Mouse (Mus musculus) embryonic facial prominence, embryonic 11.5 days (tissue): ENCODE data around the gene Zfhx2. TPM values are rescaled to one million over a fixed set of nuclear protein-coding genes. Genes with fewer than 3 reads are reported as not detected.

Experiments
- ATAC-seq: fragments of 200-750 bp; cut with Nextera tagmentation; replicated peaks from 2 replicates; pipeline ENCODE4 v1.8.0; 2017; ENCODE audit warnings: low read depth; ENCODE audit not compliant: insufficient number of reproducible peaks, low FRiP score, low TSS enrichment
- DNase-seq: peaks from one replicate; pipeline ENCODE4 v3.0.0-alpha.2; 2015; ENCODE audit warnings: low spot score
- H3K27ac ChIP-seq: fragments of 300-500 bp; sonication (generic); replicated peaks from 2 replicates; pipeline ENCODE4 v1.5.1; 2014; ENCODE audit warnings: mild to moderate bottlenecking, low read depth, low read length, control low read depth
- H3K27me3 ChIP-seq: fragments of 300-500 bp; sonication (generic); 2 replicates; pipeline ENCODE4 v1.6.1; 2014; ENCODE audit warnings: mild to moderate bottlenecking, low read length, moderate library complexity, mixed read lengths; ENCODE audit not compliant: control insufficient read depth, insufficient read depth
- H3K36me3 ChIP-seq: fragments of 300-500 bp; sonication (generic); replicated peaks from 2 replicates; pipeline ENCODE4 v1.6.1; 2014; ENCODE audit warnings: low read depth, mild to moderate bottlenecking, low read length, moderate library complexity, mixed read lengths; ENCODE audit not compliant: control insufficient read depth, insufficient read depth
- H3K4me1 ChIP-seq: fragments of 300-500 bp; sonication (generic); 2 replicates; pipeline ENCODE4 v1.6.1; 2014; ENCODE audit warnings: low read length, mixed read lengths; ENCODE audit not compliant: control insufficient read depth, insufficient read depth
- H3K4me2 ChIP-seq: fragments of 300-500 bp; sonication (generic); 2 replicates; pipeline ENCODE4 v1.6.1; 2014; ENCODE audit warnings: low read depth, mild to moderate bottlenecking, control low read depth, low read length, moderate library complexity
- H3K4me3 ChIP-seq: fragments of 300-500 bp; sonication (generic); 2 replicates; pipeline ENCODE4 v1.5.1; 2014; ENCODE audit warnings: low read depth, low read length, control low read depth
- H3K9ac ChIP-seq: fragments of 300-500 bp; sonication (generic); replicated peaks from 2 replicates; pipeline ENCODE4 v1.6.1; 2014; ENCODE audit warnings: mild to moderate bottlenecking, control low read depth, low read length
- H3K9me3 ChIP-seq: fragments of 300-500 bp; sonication (generic); replicated peaks from 2 replicates; pipeline ENCODE4 v1.6.1; 2016; ENCODE audit warnings: mild to moderate bottlenecking, low read length, inconsistent platforms, mixed read lengths; ENCODE audit not compliant: control insufficient read depth
- WGBS: fragments of 180-500 bp; shearing (Covaris S2); extraction: QIAGEN DNeasy Blood & Tissue Kit; methylation state at CpG from one replicate; pipeline ENCODE4 v1.1.7; 2014; 5-methylcytosine and 5-hydroxymethylcytosine counted together
- polyA plus RNA-seq: library from polyadenylated mRNA; unstranded; fragments of >200 nt; fragmentation: Nextera tagmentation; extraction: Ambion mirVana; gene quantifications from 2 replicates; pipeline ENCODE4 v1.2.1, GENCODE M21; 2014

Zfhx2 gene
- polyA plus RNA-seq, 1 experiment from 2014 or later, result 4.5 TPM

DNA sequence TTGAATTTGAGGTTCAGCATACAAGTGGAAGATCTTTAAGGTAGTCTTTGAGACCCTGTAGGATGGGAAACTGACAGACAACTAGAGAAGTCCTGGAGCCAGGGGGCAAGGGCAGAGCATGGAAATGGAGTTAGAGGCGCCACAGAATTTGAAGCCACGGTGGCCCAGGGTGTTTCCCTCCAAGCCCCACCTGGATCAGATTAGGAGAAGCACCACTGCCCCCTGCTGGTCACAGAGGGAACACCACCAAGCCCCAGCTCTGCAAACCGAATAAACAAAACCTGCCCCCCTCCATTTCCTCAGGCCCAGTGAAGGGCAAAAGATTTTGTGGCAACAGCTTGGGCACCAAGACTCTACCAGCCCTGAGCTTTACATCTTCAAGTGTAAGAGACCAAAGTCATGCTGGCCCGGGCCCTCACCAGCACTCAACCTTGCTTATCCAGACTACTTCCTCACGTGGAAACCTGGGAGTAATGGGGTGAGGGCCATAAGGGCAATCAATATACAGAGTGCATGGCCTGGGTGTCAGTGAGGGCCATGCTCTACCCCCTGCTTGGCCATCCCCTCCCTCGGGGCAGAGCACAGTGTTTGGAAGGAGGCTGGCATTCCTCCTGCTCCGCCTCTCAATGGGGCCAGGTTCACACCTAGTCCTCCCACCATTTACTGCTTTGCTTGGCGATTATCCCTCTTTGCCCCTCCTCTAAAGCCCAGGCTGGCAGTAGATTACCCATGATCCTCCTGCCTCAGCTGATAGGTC lies 12.7 kb downstream of the Zfhx2 start:
- Histone ChIP-seq H3K9ac (0 out of 2 replicates have a peak overlapping the region, but pooled peaks have one; percentile 6), H3K4me2 (peak overlapping the region; percentile 16; the same call in 1 of the 2 replicates)

DNA sequence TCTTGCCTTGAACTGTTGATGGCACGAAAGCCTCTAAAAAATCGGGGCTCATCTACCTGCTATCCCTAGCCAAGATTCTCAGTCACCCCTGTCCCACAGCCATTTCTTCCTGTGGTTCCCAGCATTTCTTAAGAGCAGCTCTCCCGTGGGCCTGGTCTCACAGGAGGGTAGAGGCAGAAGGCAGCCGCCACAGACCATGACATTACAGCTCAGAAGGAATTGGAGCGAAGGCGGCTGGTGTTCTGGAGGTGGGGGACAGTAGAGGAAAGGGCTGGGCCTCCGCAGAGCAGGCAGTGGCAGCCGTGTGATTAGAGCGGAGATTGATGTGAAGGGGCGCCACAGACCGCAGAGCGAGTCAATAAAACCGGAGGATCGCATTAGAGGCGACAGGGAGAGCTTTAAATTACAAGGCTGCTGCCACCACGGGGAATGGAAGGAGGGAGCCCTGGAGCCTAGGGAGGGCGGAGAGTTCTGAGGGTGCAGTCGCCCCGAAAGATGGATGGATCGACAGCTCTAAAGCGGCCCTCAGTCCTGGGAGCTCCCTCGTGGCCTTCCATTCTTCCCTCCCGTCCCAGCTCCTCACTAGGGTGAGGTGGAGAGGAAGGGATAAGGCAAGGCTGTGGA lies 13.6 kb downstream of the Zfhx2 start:
- 2% methylated on average over 23 of the region's 23 CpGs for WGBS
- Histone ChIP-seq H3K4me3 (no peak overlapping the region), H3K4me1 (no peaks in the 10 kb centered on the region; the same call in 1 of the 2 replicates), H3K27me3 (peaks cover 5% of the 10 kb centered on the region; the same call in 1 of the 2 replicates), H3K9ac (peak overlapping the region; percentile 43; the same call in 1 of the 2 replicates), H3K27ac (no peak overlapping the region), H3K9me3 (no peaks in the 10 kb centered on the region), H3K4me2 (peak overlapping the region; percentile 41), H3K36me3 (no peaks in the 10 kb centered on the region)
- ATAC-seq (peak; percentile 26; the same call in 1 of the 2 replicates), DNase-seq (peak; percentile 41)

More for the DNA sequence above, 12.7 kb downstream of the Zfhx2 start:
- H3K9me3 ChIP-seq, result no peaks in the 10 kb centered on the region
- peaks cover 5% of the 10 kb centered on the region; the same call in 1 of the 2 replicates for H3K27me3 ChIP-seq
- H3K4me3 ChIP-seq, result no peak overlapping the region
- H3K36me3 ChIP-seq, result no peaks in the 10 kb centered on the region
- ATAC-seq (peak; percentile 53), DNase-seq (peak; percentile 90)
- WGBS, result 13% methylated on average over 8 of the region's 8 CpGs
- no peak overlapping the region for H3K27ac ChIP-seq
- no peaks in the 10 kb centered on the region; the same call in 1 of the 2 replicates for H3K4me1 ChIP-seq

DNA sequence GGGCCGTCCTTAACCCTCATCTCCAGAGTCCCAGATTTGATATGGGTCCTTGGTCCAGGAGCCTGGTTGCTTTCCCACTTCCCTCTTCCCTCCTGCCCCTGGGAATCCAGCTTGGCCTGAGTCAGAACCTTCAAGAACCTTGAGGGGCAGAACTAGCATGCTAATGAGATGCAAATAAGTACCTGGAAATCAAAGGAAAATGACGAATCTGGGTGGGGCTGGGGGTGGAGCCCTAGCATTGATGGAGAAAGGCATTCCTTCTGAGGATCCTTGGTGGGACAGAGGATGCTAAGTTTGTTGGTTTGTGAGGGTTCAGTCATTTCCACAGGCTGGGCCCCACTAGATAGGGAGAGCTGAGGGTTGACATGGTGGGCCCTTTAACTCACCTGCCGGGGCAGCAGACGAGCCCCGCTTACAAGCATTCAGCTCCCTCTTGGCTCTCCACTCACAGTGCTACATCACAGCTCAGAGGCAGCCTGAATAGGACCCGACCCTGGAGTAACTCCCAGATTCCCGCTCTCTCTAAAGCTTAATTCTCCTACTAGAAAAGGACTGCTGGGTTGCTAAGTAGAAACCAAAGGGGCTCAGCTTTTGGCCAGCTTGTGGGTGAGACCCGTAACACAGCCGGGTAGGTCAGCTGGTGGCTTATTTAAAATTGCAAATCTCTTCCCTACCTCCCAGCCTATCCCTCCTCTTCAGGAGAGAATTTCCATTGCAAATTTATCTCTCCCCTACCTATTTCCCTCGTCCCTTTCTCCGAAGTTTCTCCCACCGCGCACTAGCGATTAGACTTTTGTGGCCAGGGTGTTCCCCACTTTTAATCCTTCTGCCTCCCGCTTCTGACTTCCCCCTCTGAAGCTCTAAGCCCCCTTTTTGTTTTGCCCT lies 14.4 kb downstream of the Zfhx2 start:
- DNase-seq, result no peak
- H3K9me3 ChIP-seq, result no peaks in the 10 kb centered on the region
- H3K27me3 ChIP-seq, result peaks cover 5% of the 10 kb centered on the region; the same call in 1 of the 2 replicates
- no peaks in the 10 kb centered on the region; the same call in 1 of the 2 replicates for H3K36me3 ChIP-seq
- no peak overlapping the region for H3K27ac ChIP-seq
- WGBS, result 15% methylated on average over 15 of the region's 15 CpGs
- H3K4me1 ChIP-seq, result no peaks in the 10 kb centered on the region; the same call in 1 of the 2 replicates
- no peak overlapping the region for H3K4me3 ChIP-seq
- H3K9ac ChIP-seq, result no peak overlapping the region
- ATAC-seq, result no peak
- no peak overlapping the region; the same call in 1 of the 2 replicates for H3K4me2 ChIP-seq

DNA sequence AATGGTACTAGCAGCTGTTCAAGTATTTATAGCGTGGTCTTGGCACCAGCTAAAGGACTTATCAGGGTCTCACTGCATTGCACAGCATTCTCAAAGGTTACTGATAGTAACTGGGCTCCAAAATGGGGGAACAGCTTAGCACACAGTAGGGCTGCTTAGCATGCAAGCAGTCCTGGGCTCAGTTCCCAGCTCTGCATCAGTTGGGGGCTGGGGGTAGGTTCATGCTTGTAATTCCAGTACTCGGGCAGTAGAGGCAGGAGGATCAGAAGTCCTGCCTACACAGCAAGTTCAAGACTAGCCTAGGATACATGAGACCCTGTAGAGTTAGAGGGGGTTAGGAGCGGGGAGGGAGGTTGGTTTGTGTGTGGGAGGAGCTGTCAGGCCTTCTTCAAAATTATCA lies 15.2 kb downstream of the Zfhx2 start:
- ATAC-seq, result no peak
- peaks cover 5% of the 10 kb centered on the region; the same call in 1 of the 2 replicates for H3K27me3 ChIP-seq
- no peak overlapping the region for H3K9ac ChIP-seq

DNA sequence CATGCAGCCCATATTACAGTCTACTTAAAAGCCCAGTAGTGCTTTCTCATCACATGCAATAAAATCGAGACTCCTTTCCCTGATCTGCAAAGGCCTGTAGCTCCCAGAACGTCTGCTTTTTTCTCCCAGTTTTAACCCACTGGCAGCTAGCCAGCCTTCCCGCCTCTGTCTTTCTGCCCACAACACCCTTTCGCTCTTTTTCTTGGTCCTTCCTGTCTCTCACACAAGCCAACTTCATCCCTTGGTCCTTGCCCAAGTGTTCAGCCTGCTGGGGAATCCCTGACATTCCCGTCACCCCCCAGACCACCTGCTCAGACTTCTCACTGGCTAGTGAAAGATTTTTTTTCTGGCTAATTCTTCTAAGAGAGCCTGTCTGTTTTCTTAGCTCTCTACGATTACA lies 15.9 kb downstream of the Zfhx2 start:
- no peaks in the 10 kb centered on the region for H3K9me3 ChIP-seq
- H3K9ac ChIP-seq, result no peak overlapping the region
- H3K4me3 ChIP-seq, result no peak overlapping the region
- DNase-seq, result no peak
- H3K4me2 ChIP-seq, result no peak overlapping the region
- no peak overlapping the region for H3K27ac ChIP-seq
- ATAC-seq, result no peak
- H3K27me3 ChIP-seq, result peaks cover 5% of the 10 kb centered on the region; the same call in 1 of the 2 replicates
- no peaks in the 10 kb centered on the region; the same call in 1 of the 2 replicates for H3K4me1 ChIP-seq
- H3K36me3 ChIP-seq, result no peaks in the 10 kb centered on the region; the same call in 1 of the 2 replicates
- 65% methylated on average over 6 of the region's 6 CpGs for WGBS

More for the DNA sequence above, 15.2 kb downstream of the Zfhx2 start:
- no peak overlapping the region for H3K4me3 ChIP-seq
- no peaks in the 10 kb centered on the region for H3K9me3 ChIP-seq
- no peak for DNase-seq
- no peak overlapping the region for H3K27ac ChIP-seq
- WGBS, result 57% methylated on average over 3 of the region's 3 CpGs
- H3K36me3 ChIP-seq, result no peaks in the 10 kb centered on the region; the same call in 1 of the 2 replicates
- H3K4me2 ChIP-seq, result no peak overlapping the region
- H3K4me1 ChIP-seq, result no peaks in the 10 kb centered on the region; the same call in 1 of the 2 replicates

DNA sequence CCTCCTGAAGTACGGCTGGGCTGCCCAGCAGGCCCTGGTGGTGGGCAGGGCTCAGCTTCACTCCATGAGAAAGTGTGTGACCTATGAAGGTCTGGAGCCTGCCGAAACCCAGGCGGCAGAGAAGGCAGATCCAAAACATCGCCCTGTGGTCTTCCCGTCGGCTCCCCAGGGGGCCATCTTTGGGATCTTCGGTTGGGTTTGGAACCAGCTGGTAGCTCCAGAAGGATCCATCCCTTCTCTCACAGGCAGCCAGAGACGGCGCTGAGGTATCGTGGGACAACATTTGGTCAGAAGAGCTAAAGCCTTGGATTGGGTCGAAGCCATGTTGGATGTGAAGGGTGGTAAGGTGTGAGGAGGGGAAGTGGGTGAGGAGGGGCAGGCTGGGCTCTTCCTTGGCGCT lies 17.7 kb downstream of the Zfhx2 start:
- ATAC-seq (no peak), DNase-seq (no peak)
- Histone ChIP-seq H3K27ac (no peak overlapping the region), H3K9ac (no peak overlapping the region), H3K4me2 (no peak overlapping the region), H3K27me3 (peaks cover 5% of the 10 kb centered on the region; the same call in 1 of the 2 replicates), H3K4me1 (no peaks in the 10 kb centered on the region; the same call in 1 of the 2 replicates), H3K36me3 (no peaks in the 10 kb centered on the region; the same call in 1 of the 2 replicates), H3K9me3 (no peaks in the 10 kb centered on the region), H3K4me3 (no peak overlapping the region)
- 93% methylated on average over 12 of the region's 12 CpGs for WGBS

DNA sequence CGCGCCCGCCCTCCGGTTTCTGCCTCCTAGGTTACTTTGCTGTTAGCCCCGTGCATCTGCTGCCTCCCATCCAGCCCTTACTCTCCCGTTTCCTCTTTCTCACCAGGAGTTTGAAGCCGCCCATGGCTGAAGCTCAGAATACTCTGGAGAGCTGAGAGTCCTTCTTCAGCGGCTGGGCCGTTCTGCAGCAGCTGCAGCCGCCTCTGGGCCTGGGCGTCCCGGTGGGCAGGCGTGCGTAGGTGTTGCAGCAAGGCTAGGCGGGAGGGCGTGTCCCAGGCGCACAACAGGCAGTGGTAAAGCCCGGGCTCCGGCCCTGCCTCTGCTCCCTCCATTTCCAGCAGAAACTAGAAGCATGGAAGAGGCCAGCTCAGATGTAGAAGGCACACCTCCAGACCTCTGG lies 20.4 kb downstream of the Zfhx2 start:
- H3K27me3 ChIP-seq, result no peaks in the 10 kb centered on the region
- H3K4me2 ChIP-seq, result no peak overlapping the region
- no peak for ATAC-seq
- no peak overlapping the region for H3K4me3 ChIP-seq
- 31% methylated on average over 19 of the region's 19 CpGs for WGBS
- H3K36me3 ChIP-seq, result peaks cover 1% of the 10 kb centered on the region
- no peak for DNase-seq
- no peaks in the 10 kb centered on the region for H3K9me3 ChIP-seq
- no peaks in the 10 kb centered on the region for H3K4me1 ChIP-seq
- peak overlapping the region; percentile 29; the same call in 1 of the 2 replicates for H3K9ac ChIP-seq
- no peak overlapping the region for H3K27ac ChIP-seq
